Mouse (Mus musculus): ENCODE data around the gene Mfrp. TPM values are rescaled to one million over a fixed set of nuclear protein-coding genes. Genes with fewer than 3 reads are reported as not detected.

Gene Mfrp
- polyA plus RNA-seq, 1 experiment from 2014 or later: 0.07 TPM

DNA sequence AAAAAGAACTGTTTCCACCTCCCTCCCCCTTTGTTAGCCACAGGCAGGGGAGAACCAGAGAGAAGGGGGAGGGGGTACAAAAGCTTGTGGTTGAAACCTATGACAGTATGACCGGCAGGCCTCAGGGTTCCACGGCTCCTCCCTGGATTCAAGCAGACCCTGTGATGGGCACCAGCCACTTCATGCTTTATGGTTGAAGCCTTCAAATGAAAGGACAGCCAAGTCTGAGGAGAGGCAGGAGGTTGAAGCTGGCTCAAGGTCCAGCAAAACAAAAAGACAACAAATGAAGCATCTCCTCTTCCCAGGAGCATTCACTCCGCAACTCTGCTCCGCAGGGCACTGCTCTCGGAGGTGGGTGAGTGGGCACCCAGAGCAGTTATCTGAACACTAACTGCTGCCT, 41.9 kb downstream of the Mfrp start:
- Histone ChIP-seq H3K27me3 (ENCODE audit: low read depth, poor library complexity, severe bottlenecking) (no peaks in the 10 kb centered on the region), H3K4me1 (peaks cover 19% of the 10 kb centered on the region), H3K27ac (replicated peaks) (peak overlapping the region; percentile 55), H3K36me3 (peaks cover 78% of the 10 kb centered on the region), H3K9me3 (replicated peaks) (no peaks in the 10 kb centered on the region), H3K4me3 (no peak overlapping the region)
- DNase-seq (ENCODE audit: low spot score): no peak
- WGBS: 72% methylated on average over 5 of the region's 5 CpGs

DNA sequence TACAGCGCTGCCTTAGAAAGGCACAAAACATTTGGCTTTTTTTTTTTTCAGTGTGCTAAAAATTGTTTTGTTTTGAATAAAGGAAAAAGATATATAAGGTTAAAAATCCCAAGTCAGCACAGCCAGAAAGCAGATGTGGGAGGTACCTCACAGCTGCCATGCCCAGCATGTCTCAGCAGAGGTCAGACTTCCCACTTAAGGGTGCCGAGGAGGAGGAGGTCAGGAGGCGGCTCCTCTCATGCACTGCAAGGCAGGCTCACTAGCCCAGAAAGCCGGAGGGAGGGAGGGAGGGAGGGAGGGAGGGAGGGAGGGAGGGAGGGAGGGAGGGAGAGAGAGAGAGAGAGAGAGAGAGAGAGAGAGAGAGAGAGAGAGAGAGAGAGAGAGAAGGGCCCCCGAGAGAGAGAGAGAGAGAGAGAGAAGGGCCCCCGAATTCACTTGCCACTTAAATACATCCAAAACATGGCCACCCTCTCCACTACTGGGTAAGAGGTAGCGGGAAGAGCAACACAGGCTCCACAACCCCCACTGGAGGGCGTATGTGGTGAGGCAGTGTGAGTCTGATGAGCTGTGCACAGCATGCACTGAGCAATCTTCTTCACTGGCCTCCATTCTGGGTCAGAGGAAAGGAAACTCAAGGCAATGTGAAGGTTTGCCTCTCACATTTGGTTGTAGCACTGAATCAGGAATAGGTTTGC, 42.6 kb downstream of the Mfrp start:
- peaks cover 19% of the 10 kb centered on the region for H3K4me1 ChIP-seq
- WGBS: 25% methylated on average over 7 of the region's 8 CpGs
- no peak overlapping the region for H3K4me3 ChIP-seq
- H3K27me3 ChIP-seq (ENCODE audit: low read depth, poor library complexity, severe bottlenecking): no peaks in the 10 kb centered on the region
- H3K36me3 ChIP-seq: peaks cover 82% of the 10 kb centered on the region
- 0 out of 2 replicates have a peak overlapping the region, but pooled peaks have one; percentile 13 for H3K27ac ChIP-seq (replicated peaks)
- DNase-seq (ENCODE audit: low spot score): peak; percentile 28
- H3K9me3 ChIP-seq (replicated peaks): no peaks in the 10 kb centered on the region

DNA sequence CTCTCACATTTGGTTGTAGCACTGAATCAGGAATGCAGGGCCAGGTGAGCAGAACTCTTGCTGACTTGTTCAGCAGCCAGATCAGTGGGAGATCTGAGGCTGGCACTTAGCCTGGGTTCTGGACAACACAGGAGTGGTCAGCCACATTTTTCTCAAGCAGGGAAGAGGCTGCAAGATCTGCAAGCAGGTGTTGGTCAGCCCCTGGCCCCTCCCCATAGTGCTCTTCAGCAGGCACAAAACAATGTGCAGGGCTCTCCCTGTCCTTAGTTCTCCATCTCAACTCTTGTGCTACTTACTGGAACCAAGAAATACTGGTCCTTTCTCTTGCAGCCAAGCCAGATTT, 43.2 kb downstream of the Mfrp start:
- Histone ChIP-seq H3K4me1 (peaks cover 17% of the 10 kb centered on the region), H3K36me3 (peaks cover 82% of the 10 kb centered on the region), H3K27me3 (ENCODE audit: low read depth, poor library complexity, severe bottlenecking) (no peaks in the 10 kb centered on the region), H3K4me3 (no peak overlapping the region), H3K27ac (replicated peaks) (no peak overlapping the region), H3K9me3 (replicated peaks) (no peaks in the 10 kb centered on the region)
- DNase-seq (ENCODE audit: low spot score): no peak

DNA sequence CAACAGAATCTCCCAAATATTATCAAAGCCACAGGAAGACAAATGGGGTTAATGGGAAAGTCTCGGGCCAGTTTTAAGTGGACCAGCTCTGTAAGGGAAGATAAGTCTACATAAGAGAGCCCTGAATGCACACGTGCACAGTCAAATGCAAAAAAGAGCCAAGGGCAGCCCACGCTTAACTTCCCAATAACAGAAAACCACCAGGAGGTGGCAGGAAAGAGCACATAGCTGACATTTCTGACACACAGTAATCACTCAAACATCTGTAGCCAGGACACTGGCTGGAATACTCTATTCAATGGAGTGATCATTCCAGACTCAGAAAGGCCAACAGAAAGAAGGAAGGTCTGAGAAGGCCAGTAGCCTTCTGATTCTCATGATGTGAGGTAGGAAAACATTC, 45.8 kb downstream of the Mfrp start:
- Histone ChIP-seq H3K9me3 (replicated peaks) (no peaks in the 10 kb centered on the region), H3K4me1 (peaks cover 17% of the 10 kb centered on the region), H3K36me3 (peaks cover 82% of the 10 kb centered on the region), H3K4me3 (no peak overlapping the region), H3K27ac (replicated peaks) (no peak overlapping the region), H3K27me3 (ENCODE audit: low read depth, poor library complexity, severe bottlenecking) (no peaks in the 10 kb centered on the region)
- no peak for DNase-seq (ENCODE audit: low spot score)
- 71% methylated on average over 3 of the region's 3 CpGs for WGBS

Other genes starting within 250 kb of the Mfrp start
- gene Thy1, start 58.3 kb upstream of the Mfrp start, polyA plus RNA-seq (2016; fragmentation: Nextera tagmentation; extraction: Ambion mirVana): not detected in 2 replicates
- gene Usp2, start 34.7 kb upstream of the Mfrp start, polyA plus RNA-seq (2016; fragmentation: Nextera tagmentation; extraction: Ambion mirVana): 11.3 and 16.5 TPM in 2 replicates
- gene C1qtnf5, start 5.5 kb downstream of the Mfrp start, polyA plus RNA-seq (2016; fragmentation: Nextera tagmentation; extraction: Ambion mirVana): 0.29 and 0.93 TPM in 2 replicates
- gene Gm49380, start 11.8 kb downstream of the Mfrp start, polyA plus RNA-seq (2016; fragmentation: Nextera tagmentation; extraction: Ambion mirVana): 0.35 and 0.63 TPM in 2 replicates
- gene Rnf26, start 11.8 kb downstream of the Mfrp start, polyA plus RNA-seq (2016; fragmentation: Nextera tagmentation; extraction: Ambion mirVana): 81.3 and 81.5 TPM in 2 replicates
- 12.0 and 13.7 TPM in 2 replicates for gene Mcam, start 32.7 kb downstream of the Mfrp start, polyA plus RNA-seq (2016; fragmentation: Nextera tagmentation; extraction: Ambion mirVana)
- 21.7 and 25.5 TPM in 2 replicates for gene Cbl, start 132.3 kb downstream of the Mfrp start, polyA plus RNA-seq (2016; fragmentation: Nextera tagmentation; extraction: Ambion mirVana)
- gene Ccdc153, start 138.9 kb downstream of the Mfrp start, polyA plus RNA-seq (2016; fragmentation: Nextera tagmentation; extraction: Ambion mirVana): not detected in 2 replicates
- gene Pdzd3, start 149.7 kb downstream of the Mfrp start, polyA plus RNA-seq (2016; fragmentation: Nextera tagmentation; extraction: Ambion mirVana): 0.06 TPM in 1 of 2 replicates, not detected in the other
- gene Nlrx1, start 166.9 kb downstream of the Mfrp start, polyA plus RNA-seq (2016; fragmentation: Nextera tagmentation; extraction: Ambion mirVana): 2.6 and 2.9 TPM in 2 replicates
- 6.4 and 8.6 TPM in 2 replicates for gene Abcg4, start 186.9 kb downstream of the Mfrp start, polyA plus RNA-seq (2016; fragmentation: Nextera tagmentation; extraction: Ambion mirVana)
- gene Hinfp, start 203.9 kb downstream of the Mfrp start, polyA plus RNA-seq (2016; fragmentation: Nextera tagmentation; extraction: Ambion mirVana): 29.4 and 35.8 TPM in 2 replicates
- 8.6 and 10.8 TPM in 2 replicates for gene C2cd2l, start 218.6 kb downstream of the Mfrp start, polyA plus RNA-seq (2016; fragmentation: Nextera tagmentation; extraction: Ambion mirVana)
- gene Dpagt1, start 224.3 kb downstream of the Mfrp start, polyA plus RNA-seq (2016; fragmentation: Nextera tagmentation; extraction: Ambion mirVana): 45.6 and 47.5 TPM in 2 replicates
- gene H2afx, start 233.0 kb downstream of the Mfrp start, polyA plus RNA-seq (2016; fragmentation: Nextera tagmentation; extraction: Ambion mirVana): 531 and 532 TPM in 2 replicates
- 168 and 189 TPM in 2 replicates for gene Hmbs, start 242.5 kb downstream of the Mfrp start, polyA plus RNA-seq (2016; fragmentation: Nextera tagmentation; extraction: Ambion mirVana)

Data from midbrain, embryonic 10.5 days (tissue).